Mouse (Mus musculus): ENCODE data around the gene Epha6.

The Epha6 gene

GRCm38 (mm10) chr16:59643766-59644165 is 961.6 kb downstream of the Epha6 start:
- no peak for DNase-seq (ENCODE audit: low read depth)

GRCm38 (mm10) chr16:59639985-59640384 is 965.3 kb downstream of the Epha6 start:
- DNase-seq (ENCODE audit: low read depth), result no peak

GRCm38 (mm10) chr16:59639102-59639691 is 966.1 kb downstream of the Epha6 start, which contains the start of gene Arl6:
Gene Arl6, minus strand, starts transcription at chr16:59639391.
- DNase-seq (ENCODE audit: low read depth), result peak; percentile 85

GRCm38 (mm10) chr16:59634598-59634997 is 970.7 kb downstream of the Epha6 start:
- DNase-seq (ENCODE audit: low read depth), result no peak

- DNase-seq (ENCODE audit: low read depth), result no peak
Measured at GRCm38 (mm10) chr16:59621554-59621953, 983.8 kb downstream of the Epha6 start.

- peak; percentile 92 for DNase-seq (ENCODE audit: low read depth)
Measured at GRCm38 (mm10) chr16:59617167-59617566, 988.2 kb downstream of the Epha6 start.

- no peak for DNase-seq (ENCODE audit: low read depth)
Measured at GRCm38 (mm10) chr16:59615675-59616074, 989.7 kb downstream of the Epha6 start.

GRCm38 (mm10) chr16:59610750-59611149 is 994.6 kb downstream of the Epha6 start:
- no peak for DNase-seq (ENCODE audit: low read depth)

GRCm38 (mm10) chr16:59604078-59604781 is 1001.1 kb downstream of the Epha6 start:
- peak; percentile 5 for DNase-seq (ENCODE audit: low read depth)

Data from 416B (cell line).